Mouse (Mus musculus): Measurements from ENCODE around the gene Thrsp. TPM values are rescaled to one million over a fixed set of nuclear protein-coding genes. Genes with fewer than 3 reads are reported as not detected.
A peak's percentile ranks its signal among the peaks of the same experiment; 100 is the strongest.
"Not testable (repeated sequence)": the region's sequence is repeated elsewhere in the genome, so short reads cannot be mapped to it uniquely, and the experiment has no call there.

The Thrsp gene
- polyA plus RNA-seq, 1 experiment = 246 TPM

DNA sequence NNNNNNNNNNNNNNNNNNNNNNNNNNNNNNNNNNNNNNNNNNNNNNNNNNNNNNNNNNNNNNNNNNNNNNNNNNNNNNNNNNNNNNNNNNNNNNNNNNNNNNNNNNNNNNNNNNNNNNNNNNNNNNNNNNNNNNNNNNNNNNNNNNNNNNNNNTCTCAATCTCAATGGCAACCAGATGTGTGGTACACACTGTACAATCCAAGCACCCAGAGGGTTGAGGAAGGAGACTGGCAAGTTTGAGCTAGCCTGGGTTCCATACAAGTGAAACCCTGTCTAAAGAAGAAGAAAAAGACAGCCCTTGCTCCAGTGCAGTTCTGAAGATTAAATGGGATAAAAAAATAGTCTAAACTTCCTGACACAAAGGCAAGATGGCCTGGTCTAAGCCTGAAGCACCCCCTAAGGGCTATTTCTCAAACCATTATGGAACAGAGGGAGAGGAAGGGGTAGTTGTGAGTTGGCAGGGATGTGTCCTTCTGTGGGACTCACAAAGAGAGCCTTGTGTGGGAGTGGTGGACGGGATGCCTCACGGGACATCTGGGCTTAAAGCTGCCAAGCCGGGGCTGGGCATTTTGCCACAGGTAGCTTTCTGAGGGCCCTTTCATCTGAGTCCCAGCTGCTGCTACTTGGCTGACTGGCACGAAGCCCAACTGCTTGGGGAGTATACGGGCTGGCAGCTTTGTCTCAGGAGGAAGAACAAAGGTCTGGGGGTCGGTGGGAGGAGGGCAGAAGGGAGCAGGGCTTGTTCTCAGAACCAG, 28.8 kb upstream of the Thrsp start:
- H3K27ac ChIP-seq (ENCODE audit: insufficient read depth, low read depth, low read length) = no peak overlapping the region
- H3K27me3 ChIP-seq (replicated peaks; ENCODE audit: control insufficient read depth, insufficient read depth, low read length) = no peaks in the 10 kb centered on the region
- DNase-seq = peak; percentile 92
- TF ChIP-seq POLR2A (IDR thresholded peaks at IDR 0.05; ENCODE audit: low read depth, low read length) (no peak), CTCF (conservative IDR thresholded peaks at IDR 0.05; ENCODE audit: insufficient read depth, insufficient read length, low read depth, low read length) (no peak)
- H3K36me3 ChIP-seq (ENCODE audit: control insufficient read depth, insufficient read depth, low read length) = no peaks in the 10 kb centered on the region
- H3K4me1 ChIP-seq (ENCODE audit: control insufficient read depth, insufficient read depth, low read length) = no peaks in the 10 kb centered on the region; the same call in 1 of the 2 replicates
- no peak overlapping the region for H3K4me3 ChIP-seq (ENCODE audit: insufficient read depth, low read depth, low read length)
- WGBS = 3% methylated on average over 6 of the region's 6 CpGs

DNA sequence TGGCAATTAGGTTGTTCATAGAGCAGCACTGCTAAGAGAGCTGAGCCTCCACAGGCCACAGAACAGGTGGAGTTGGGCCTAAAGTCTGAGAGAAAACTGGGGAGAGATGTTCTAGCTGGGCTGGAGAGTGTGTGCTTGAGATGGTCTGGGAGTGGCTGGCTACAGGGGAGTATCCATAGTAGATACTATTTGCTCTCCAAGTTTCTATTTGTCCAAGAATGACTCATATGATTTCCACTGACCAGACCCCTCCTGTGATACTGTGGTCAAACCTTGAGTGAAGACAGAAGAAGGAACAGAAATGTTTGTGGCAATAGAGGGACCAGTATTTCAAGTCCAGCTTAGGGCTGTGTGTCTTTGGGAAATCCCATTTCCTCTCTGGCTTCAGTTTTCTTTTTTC, 21.5 kb upstream of the Thrsp start:
- Histone ChIP-seq H3K27ac (ENCODE audit: insufficient read depth, low read depth, low read length) (no peak overlapping the region), H3K27me3 (replicated peaks; ENCODE audit: control insufficient read depth, insufficient read depth, low read length) (no peaks in the 10 kb centered on the region; the same call in 1 of the 2 replicates), H3K4me1 (ENCODE audit: control insufficient read depth, insufficient read depth, low read length) (no peaks in the 10 kb centered on the region), H3K4me3 (ENCODE audit: insufficient read depth, low read depth, low read length) (no peak overlapping the region), H3K36me3 (ENCODE audit: control insufficient read depth, insufficient read depth, low read length) (no peaks in the 10 kb centered on the region)
- no peak for DNase-seq
- no peak for TF ChIP-seq CTCF (conservative IDR thresholded peaks at IDR 0.05; ENCODE audit: insufficient read depth, insufficient read length, low read depth, low read length)
- TF ChIP-seq POLR2A (IDR thresholded peaks at IDR 0.05; ENCODE audit: low read depth, low read length) = no peak

DNA sequence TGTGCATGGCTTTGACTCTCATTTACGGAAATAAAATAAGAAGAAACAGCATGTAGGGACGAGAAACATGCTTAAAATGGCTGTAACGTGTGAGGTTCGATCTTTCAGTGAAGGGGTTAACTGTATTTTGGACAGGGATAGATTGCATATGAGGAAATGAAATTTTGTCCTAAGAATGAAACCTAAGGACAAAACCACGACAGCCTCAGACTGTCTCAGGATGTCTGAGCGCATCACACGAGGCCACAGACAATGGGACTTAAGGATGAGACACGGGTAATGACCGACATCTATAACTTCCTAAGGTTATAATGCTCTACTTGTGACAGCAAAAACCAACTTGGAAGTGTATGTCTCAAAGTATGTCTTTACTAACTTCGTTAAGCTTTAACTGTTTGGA, 17.0 kb upstream of the Thrsp start:
- H3K4me3 ChIP-seq (ENCODE audit: insufficient read depth, low read depth, low read length) = no peak overlapping the region
- TF ChIP-seq POLR2A (IDR thresholded peaks at IDR 0.05; ENCODE audit: low read depth, low read length) (no peak), CTCF (conservative IDR thresholded peaks at IDR 0.05; ENCODE audit: insufficient read depth, insufficient read length, low read depth, low read length) (no peak)
- H3K27me3 ChIP-seq (replicated peaks; ENCODE audit: control insufficient read depth, insufficient read depth, low read length) = no peaks in the 10 kb centered on the region; the same call in 1 of the 2 replicates
- H3K4me1 ChIP-seq (ENCODE audit: control insufficient read depth, insufficient read depth, low read length) = peaks cover 4% of the 10 kb centered on the region; the same call in 1 of the 2 replicates
- no peak for DNase-seq
- 80% methylated on average over 10 of the region's 10 CpGs for WGBS
- H3K27ac ChIP-seq (ENCODE audit: insufficient read depth, low read depth, low read length) = no peak overlapping the region
- H3K36me3 ChIP-seq (ENCODE audit: control insufficient read depth, insufficient read depth, low read length) = no peaks in the 10 kb centered on the region

DNA sequence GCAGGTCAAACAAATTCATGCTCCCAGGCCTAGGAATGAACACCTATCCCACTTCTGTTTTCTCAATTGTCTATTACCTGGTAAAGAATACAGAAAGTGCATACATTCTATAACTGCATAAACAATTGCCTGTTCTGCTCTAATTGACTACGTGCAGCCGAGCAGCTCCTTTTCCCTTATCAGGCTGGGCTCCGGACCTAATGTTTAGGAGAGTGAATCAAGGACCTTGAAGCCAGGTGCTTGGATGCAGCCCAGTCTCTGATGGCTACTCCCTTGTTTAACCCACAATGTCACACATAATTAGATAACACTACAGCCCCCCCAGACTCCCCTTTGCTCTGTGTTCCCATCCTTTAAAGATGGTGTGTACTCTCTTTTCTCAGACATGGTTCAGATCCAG, 16.0 kb upstream of the Thrsp start:
- H3K4me3 ChIP-seq (ENCODE audit: insufficient read depth, low read depth, low read length); H3K27ac ChIP-seq (ENCODE audit: insufficient read depth, low read depth, low read length); H3K36me3 ChIP-seq (ENCODE audit: control insufficient read depth, insufficient read depth, low read length); DNase-seq; H3K4me1 ChIP-seq (ENCODE audit: control insufficient read depth, insufficient read depth, low read length); H3K27me3 ChIP-seq (replicated peaks; ENCODE audit: control insufficient read depth, insufficient read depth, low read length): not testable (repeated sequence)
- WGBS = 72% methylated on average over 3 of the region's 3 CpGs

DNA sequence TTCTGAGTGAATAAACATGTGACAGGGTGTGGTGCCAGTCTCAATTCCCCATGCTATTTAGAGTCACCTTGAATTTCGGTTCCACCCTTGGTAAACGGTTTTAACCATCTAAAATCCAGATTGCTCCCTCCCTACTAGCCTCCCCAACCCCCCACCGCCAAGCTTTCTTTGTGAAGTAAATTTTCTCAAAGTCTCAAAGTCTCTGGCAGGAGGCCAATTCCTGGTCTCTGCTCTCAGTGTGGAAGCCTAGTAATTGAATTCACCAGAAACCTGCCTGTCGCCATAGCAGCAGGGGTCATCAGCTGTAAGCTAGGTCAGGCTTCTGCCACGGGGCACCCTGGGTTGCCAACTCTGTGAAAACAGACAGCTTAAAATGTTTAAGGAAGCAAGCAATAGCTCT, 12.2 kb upstream of the Thrsp start:
- DNase-seq = peak; percentile 67
- H3K4me1 ChIP-seq (ENCODE audit: control insufficient read depth, insufficient read depth, low read length) = peaks cover 4% of the 10 kb centered on the region; the same call in 1 of the 2 replicates
- no peaks in the 10 kb centered on the region for H3K36me3 ChIP-seq (ENCODE audit: control insufficient read depth, insufficient read depth, low read length)
- no peak overlapping the region for H3K4me3 ChIP-seq (ENCODE audit: insufficient read depth, low read depth, low read length)
- TF ChIP-seq POLR2A (IDR thresholded peaks at IDR 0.05; ENCODE audit: low read depth, low read length) = no peak
- TF ChIP-seq CTCF (conservative IDR thresholded peaks at IDR 0.05; ENCODE audit: insufficient read depth, insufficient read length, low read depth, low read length) = no peak
- WGBS = 5% methylated on average over 5 of the region's 5 CpGs
- H3K27ac ChIP-seq (ENCODE audit: insufficient read depth, low read depth, low read length) = no peak overlapping the region
- H3K27me3 ChIP-seq (replicated peaks; ENCODE audit: control insufficient read depth, insufficient read depth, low read length) = no peaks in the 10 kb centered on the region

DNA sequence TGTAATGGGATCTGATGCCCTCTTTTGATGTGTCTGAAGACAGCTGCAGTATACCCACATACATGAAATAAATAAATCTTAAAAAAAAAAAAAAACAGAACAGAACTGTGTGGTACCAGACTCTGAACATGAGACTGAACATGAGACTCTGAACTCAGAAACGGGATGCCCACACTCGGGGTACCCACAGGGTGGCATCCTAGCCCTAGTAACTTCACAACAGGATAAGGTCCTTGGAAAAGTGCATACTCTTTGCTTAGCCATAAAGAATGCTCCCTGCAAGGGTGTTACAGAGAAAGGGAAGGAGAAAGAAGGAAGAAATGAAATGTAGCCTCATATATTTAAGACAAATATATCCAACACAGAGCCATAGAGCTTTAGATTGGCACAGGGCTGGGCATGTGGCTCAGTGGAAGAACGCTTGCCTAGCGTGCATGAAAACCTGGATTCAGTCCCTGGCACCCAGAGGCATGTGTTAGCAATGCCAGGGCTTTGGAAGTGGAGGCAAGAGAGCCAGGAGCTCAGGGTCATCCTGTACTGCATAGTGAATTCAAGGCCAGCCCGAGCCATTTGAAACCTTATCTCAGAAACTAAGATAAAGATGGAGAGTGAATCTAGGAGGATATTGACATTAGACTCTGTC, 10.4 kb upstream of the Thrsp start:
- peak; percentile 55 for DNase-seq
- TF ChIP-seq CTCF (conservative IDR thresholded peaks at IDR 0.05; ENCODE audit: insufficient read depth, insufficient read length, low read depth, low read length) = peak; percentile 33; the same call in 1 of the 2 replicates
- TF ChIP-seq POLR2A (IDR thresholded peaks at IDR 0.05; ENCODE audit: low read depth, low read length) = no peak
- 58% methylated on average over 5 of the region's 5 CpGs for WGBS
- Histone ChIP-seq H3K4me1 (ENCODE audit: control insufficient read depth, insufficient read depth, low read length) (peaks cover 4% of the 10 kb centered on the region; the same call in 1 of the 2 replicates), H3K4me3 (ENCODE audit: insufficient read depth, low read depth, low read length) (no peak overlapping the region), H3K27ac (ENCODE audit: insufficient read depth, low read depth, low read length) (no peak overlapping the region), H3K27me3 (replicated peaks; ENCODE audit: control insufficient read depth, insufficient read depth, low read length) (no peaks in the 10 kb centered on the region), H3K36me3 (ENCODE audit: control insufficient read depth, insufficient read depth, low read length) (no peaks in the 10 kb centered on the region)

DNA sequence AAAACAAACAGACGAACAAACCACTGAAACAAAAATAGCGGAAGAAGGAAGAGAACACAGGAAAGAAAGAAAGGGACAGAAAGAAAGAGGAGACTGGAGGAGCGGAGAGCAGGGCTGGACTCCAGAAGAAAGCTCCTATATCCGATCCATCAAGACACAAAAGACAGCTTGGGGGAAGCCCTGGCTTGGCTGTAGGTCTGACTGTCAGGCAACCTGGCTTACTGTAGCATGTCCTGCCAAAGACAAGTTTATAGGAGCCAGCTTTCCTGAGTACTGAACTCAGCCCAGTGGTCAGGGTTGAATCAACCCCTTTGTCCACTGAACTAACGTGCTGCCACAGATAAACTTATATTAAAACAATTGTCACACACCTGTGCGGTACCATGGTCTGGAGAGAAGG, 9.8 kb upstream of the Thrsp start:
- 83% methylated on average over 6 of the region's 6 CpGs for WGBS

More for the DNA sequence above, 9.8 kb upstream of the Thrsp start:
- H3K27me3 ChIP-seq (replicated peaks; ENCODE audit: control insufficient read depth, insufficient read depth, low read length) = no peaks in the 10 kb centered on the region
- H3K36me3 ChIP-seq (ENCODE audit: control insufficient read depth, insufficient read depth, low read length) = no peaks in the 10 kb centered on the region
- DNase-seq = no peak
- H3K27ac ChIP-seq (ENCODE audit: insufficient read depth, low read depth, low read length) = no peak overlapping the region
- no peak for TF ChIP-seq POLR2A (IDR thresholded peaks at IDR 0.05; ENCODE audit: low read depth, low read length)
- TF ChIP-seq CTCF (conservative IDR thresholded peaks at IDR 0.05; ENCODE audit: insufficient read depth, insufficient read length, low read depth, low read length) = no peak
- no peak overlapping the region for H3K4me3 ChIP-seq (ENCODE audit: insufficient read depth, low read depth, low read length)
- H3K4me1 ChIP-seq (ENCODE audit: control insufficient read depth, insufficient read depth, low read length) = peaks cover 4% of the 10 kb centered on the region; the same call in 1 of the 2 replicates
